Mouse (Mus musculus): Measurements from ENCODE around the gene Tm6sf1.

- TF ChIP-seq CTCF (IDR thresholded peaks at IDR 0.05) (no peak), EP300 (IDR thresholded peaks at IDR 0.05; ENCODE audit: insufficient read depth, low read depth, low read length) (no peak)
Observed at GRCm38 (mm10) chr7:81861921-81862320, 3.1 kb downstream of the Tm6sf1 start.
